Mouse (Mus musculus): ENCODE measurements at regions not wholly inside any gene's neighbourhood (a gene's known extent, or its start where the extent isn't known, plus 50 kb on each side); places are given as distances from the start of the nearest gene placed in this dataset.

DNA sequence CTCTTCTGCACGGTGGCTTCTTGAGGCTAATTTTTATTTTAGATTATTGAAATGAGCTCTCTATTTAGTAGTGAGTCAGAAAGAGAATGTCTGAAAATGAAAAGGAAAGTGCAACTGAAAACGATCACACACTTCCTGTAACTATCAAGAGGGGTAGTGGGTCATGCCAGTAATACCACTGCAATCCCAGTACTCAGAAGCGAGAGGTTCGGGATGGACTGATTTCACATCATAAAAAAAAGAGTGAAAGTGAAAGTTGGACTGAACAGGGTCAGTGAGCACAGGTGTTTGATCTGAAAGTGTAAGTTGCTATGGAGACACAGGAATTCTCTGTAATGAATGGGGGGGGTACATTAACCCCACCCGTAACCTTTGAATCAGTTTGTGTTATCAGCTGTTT is 52.9 kb upstream of the Tnfaip3 start:
- no peak for DNase-seq (ENCODE audit: low spot score)

DNA sequence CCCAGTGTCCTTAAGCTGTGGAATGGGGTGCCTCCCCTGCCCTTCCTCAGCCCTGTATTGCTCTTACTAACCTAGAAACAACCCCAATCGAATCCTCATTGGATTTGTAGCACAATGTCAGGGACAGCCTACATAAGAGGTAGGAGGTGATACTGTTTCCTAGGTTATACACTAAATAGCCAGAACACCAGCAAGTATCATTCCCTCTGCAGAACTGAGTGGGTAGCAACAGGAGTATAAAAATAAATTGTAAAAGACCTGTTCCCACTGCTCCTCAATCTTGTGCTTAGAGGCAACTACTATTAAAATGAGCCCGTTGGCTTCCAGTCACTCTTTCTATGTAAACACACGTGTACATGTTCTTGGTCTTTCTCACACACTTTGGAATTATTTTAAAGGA is 52.2 kb upstream of the Tnfaip3 start:
- no peak for DNase-seq (ENCODE audit: low spot score)

DNA sequence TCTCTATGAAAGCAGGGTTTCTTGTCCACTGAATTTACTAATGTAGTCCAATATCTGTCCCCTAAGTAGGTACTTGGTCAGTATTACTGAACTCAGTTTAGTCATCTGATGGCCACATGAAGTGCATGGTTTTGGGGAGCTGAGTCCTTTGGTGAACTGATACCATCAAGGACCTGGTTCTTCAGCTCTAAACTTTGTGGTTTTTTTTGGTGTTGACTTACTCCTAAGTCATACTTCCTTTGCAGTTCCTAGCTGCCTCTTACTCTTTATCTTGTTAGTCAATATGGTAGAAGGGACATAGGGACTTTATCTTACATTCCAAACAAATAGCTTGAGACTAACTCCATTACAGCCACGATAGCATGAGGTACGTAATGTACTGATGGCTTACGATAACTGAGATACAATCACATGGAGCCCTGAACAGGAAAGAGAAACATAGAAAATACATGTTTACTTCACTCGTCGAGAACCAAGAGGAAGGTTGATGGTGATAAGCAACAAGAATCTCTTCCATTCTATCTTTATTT is 51.4 kb upstream of the Tnfaip3 start:
- DNase-seq (ENCODE audit: low spot score), result no peak
